Mouse (Mus musculus): ENCODE results near the gene Parg.

Gene Parg

GRCm38 (mm10) chr14:32311381-32312035, 109.8 kb downstream of the Parg start:
- in situ Hi-C loops (cut with MboI, MseI): no loop called here

GRCm38 (mm10) chr14:32317822-32318221, 116.1 kb downstream of the Parg start:
- in situ Hi-C loops (cut with MboI, MseI): no loop called here

DNA sequence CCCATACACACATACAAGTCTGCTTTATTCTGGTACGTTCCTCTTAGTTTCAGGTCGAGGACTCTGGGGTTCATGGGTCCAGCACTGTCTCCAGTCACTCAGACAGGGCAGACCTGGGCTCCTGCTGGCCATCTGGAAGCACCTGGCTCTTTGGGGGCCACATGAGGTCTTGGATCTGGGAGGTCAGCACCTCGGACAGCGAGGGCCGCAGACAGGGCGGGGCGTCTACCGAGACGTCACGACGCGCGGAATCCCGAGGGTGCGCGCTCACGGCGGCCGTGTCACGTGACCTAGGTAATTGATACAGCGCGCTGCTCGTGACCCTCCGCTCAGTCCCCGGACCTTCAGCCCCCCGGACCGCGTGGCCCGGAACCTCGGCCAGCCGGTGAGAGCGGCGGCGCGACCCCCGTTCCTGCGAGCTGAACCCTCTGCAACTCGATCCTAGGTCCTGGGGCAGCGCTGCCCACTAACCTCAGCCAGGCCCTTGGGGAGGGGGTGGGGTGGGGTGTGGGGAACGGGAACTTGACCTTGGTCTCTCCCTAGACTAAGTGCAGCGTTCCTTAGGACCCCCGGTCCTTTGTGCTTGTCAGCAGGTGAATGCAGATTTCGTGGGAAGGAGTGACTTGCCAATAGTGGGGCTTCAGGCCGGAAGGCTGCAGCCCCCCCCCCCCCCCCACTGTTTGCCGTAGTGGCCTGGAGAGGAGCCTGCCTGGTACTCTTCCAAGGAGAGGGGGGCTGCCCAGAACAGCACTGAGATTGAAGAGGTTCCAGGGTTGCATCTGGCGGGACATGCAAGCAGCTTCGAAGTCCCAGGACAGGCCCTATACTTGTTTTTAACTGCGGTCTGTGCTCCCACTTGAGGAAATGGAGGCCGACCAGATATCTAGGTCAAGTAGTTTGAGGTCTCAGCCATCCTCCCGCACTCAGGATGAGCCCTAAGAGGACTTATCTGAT, 120.3 kb downstream of the Parg start, which contains the start of gene Ogdhl:
Gene Ogdhl, plus strand, starts transcription at position 288 of the 954 bp plus-strand sequence.
- in situ Hi-C loops (cut with MboI, MseI): no loop called here

DNA sequence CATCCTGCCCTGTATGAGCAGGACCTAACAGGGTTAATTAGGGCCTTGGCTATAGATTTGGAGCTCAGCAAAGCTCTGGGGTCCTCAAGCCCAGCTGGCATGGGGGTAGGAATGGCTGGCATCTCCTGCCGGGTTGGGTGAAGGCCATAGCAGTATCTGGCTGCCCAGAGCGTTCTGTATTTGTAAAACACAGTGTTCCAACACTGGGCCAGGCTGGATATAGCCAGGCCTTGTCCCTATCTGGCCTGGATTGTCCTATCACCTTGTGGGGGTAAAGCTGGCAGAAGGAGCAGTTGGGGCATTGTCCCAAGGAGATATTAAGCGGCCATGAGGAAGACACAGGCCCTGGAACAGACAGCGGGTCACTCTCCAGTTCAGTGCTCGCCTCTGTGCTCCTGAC, 121.5 kb downstream of the Parg start:
- in situ Hi-C loops (cut with MboI, MseI): no loop called here

- in situ Hi-C loops (cut with MboI, MseI): no loop called here
Observed at GRCm38 (mm10) chr14:32327366-32327765, 125.6 kb downstream of the Parg start.

- in situ Hi-C loops (cut with MboI, MseI): no loop called here
Observed at GRCm38 (mm10) chr14:32332515-32333445, 131.0 kb downstream of the Parg start.

DNA sequence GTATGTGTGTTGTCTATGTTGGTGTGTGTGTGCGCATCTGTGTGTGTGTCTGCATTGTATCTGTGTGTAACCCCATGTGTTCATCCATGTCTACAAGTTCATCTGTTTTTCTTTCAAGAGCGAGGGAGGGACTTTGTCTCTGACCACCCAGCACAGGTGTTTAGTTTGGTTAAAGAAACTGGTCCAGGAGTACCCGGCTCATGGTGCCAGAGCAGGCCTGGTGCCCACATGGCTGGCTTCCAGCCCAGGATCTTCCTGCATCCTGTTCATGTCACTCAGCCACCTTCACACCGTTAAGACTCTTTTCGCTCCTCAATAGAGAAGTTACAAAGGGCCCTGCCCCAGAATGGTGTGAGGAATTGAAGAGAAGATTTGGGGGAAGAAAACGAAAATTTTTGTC, 134.3 kb downstream of the Parg start:
- in situ Hi-C loops (cut with MboI, MseI): no loop called here

DNA sequence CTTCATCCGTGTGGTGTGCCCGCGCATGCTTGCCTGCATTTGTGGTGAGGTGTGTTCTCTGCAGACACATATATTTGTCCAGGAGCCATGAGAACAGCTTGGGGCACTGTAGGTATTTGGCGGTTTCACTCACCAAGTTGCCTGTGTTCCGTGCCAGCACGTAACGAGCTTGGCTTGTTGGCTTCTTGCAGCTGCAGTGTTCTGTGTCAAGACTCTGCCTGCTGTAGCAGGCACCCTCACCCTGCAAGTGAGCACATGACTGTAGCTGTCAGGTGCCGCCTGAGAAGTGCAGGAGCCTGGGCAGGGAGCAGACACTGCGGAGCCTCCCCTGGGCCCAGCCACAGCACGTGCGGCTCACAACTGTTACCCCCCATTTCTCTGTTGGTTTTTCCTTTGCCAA, 134.8 kb downstream of the Parg start:
- in situ Hi-C loops (cut with MboI, MseI): no loop called here

- in situ Hi-C loops (cut with MboI, MseI): no loop called here
Observed at GRCm38 (mm10) chr14:32341823-32342222, 140.1 kb downstream of the Parg start.

- in situ Hi-C loops (cut with MboI, MseI): no loop called here
Observed at GRCm38 (mm10) chr14:32344176-32344575, 142.4 kb downstream of the Parg start.

- in situ Hi-C loops (cut with MboI, MseI): no loop called here
Observed at GRCm38 (mm10) chr14:32344694-32345093, 142.9 kb downstream of the Parg start.

All from T-helper 2 cell (primary cell).